Mouse (Mus musculus) heart, embryonic 11.5 days (tissue): ENCODE measurements around the gene Ugt1a6a. TPM values are rescaled to one million over a fixed set of nuclear protein-coding genes. Genes with fewer than 3 reads are reported as not detected.
"Not testable (repeated sequence)": the region's sequence is repeated elsewhere in the genome, so short reads cannot be mapped to it uniquely, and the experiment has no call there.

Experiments
- ATAC-seq: fragments of 200-750 bp; cut with Nextera tagmentation; replicated peaks from 2 replicates; pipeline ENCODE4 v1.8.0; 2017; ENCODE audit warnings: moderate library complexity; ENCODE audit not compliant: insufficient number of reproducible peaks, low FRiP score, low TSS enrichment
- H3K27ac ChIP-seq: fragments of 300-500 bp; sonication (generic); 2 replicates; pipeline ENCODE4 v1.5.1; 2014; ENCODE audit warnings: mild to moderate bottlenecking, low read depth, low read length
- H3K27me3 ChIP-seq: fragments of 300-500 bp; sonication (generic); 2 replicates; pipeline ENCODE4 v1.6.1; 2014; ENCODE audit warnings: mild to moderate bottlenecking, low read length, mixed read lengths; ENCODE audit not compliant: control insufficient read depth, insufficient read depth
- H3K36me3 ChIP-seq: fragments of 300-500 bp; sonication (generic); 2 replicates; pipeline ENCODE4 v1.6.1; 2014; ENCODE audit warnings: mild to moderate bottlenecking, low read length, moderate library complexity, mixed read lengths; ENCODE audit not compliant: control insufficient read depth, insufficient read depth
- H3K4me1 ChIP-seq: fragments of 300-500 bp; sonication (generic); 2 replicates; pipeline ENCODE4 v1.6.1; 2014; ENCODE audit warnings: low read length; ENCODE audit not compliant: control insufficient read depth, insufficient read depth
- H3K4me2 ChIP-seq: fragments of 300-500 bp; sonication (generic); 2 replicates; pipeline ENCODE4 v1.6.1; 2014; ENCODE audit warnings: mild to moderate bottlenecking, moderate library complexity
- H3K4me3 ChIP-seq: fragments of 300-500 bp; sonication (generic); 2 replicates; pipeline ENCODE4 v1.5.1; 2014; ENCODE audit warnings: low read depth, low read length
- H3K9ac ChIP-seq: fragments of 300-500 bp; sonication (generic); 2 replicates; pipeline ENCODE4 v1.6.1; 2014; ENCODE audit warnings: mild to moderate bottlenecking, low read depth, low read length, moderate library complexity
- H3K9me3 ChIP-seq: fragments of 300-500 bp; sonication (generic); replicated peaks from 2 replicates; pipeline ENCODE4 v1.6.1; 2016; ENCODE audit warnings: low read length; ENCODE audit not compliant: control insufficient read depth
- WGBS: fragments of 180-500 bp; shearing (Covaris S2); extraction: QIAGEN DNeasy Blood & Tissue Kit; methylation state at CpG from one replicate; pipeline ENCODE4 v1.1.7; 2014; ENCODE audit not compliant: insufficient replicate concordance; 5-methylcytosine and 5-hydroxymethylcytosine counted together
- polyA plus RNA-seq: library from polyadenylated mRNA; unstranded; fragments of >200 nt; fragmentation: Nextera tagmentation; extraction: Ambion mirVana; gene quantifications from 2 replicates; pipeline ENCODE4 v1.2.1, GENCODE M21; 2014

The Ugt1a6a gene
- polyA plus RNA-seq, 1 experiment from 2014 or later: not detected

GRCm38 (mm10) chr1:88143966-88144675 is 9.5 kb downstream of the Ugt1a6a start:
- ATAC-seq, H3K4me1 ChIP-seq, H3K27ac ChIP-seq, H3K9me3 ChIP-seq, H3K27me3 ChIP-seq, H3K4me3 ChIP-seq, H3K9ac ChIP-seq, H3K36me3 ChIP-seq, H3K4me2 ChIP-seq: not testable (repeated sequence)
- WGBS: 4% methylated on average over 4 of the region's 5 CpGs

GRCm38 (mm10) chr1:88145278-88145677 is 10.7 kb downstream of the Ugt1a6a start:
- H3K27ac ChIP-seq, H3K9me3 ChIP-seq, ATAC-seq, H3K27me3 ChIP-seq, H3K4me1 ChIP-seq, H3K4me3 ChIP-seq, H3K9ac ChIP-seq, H3K4me2 ChIP-seq, H3K36me3 ChIP-seq: not testable (repeated sequence)
- WGBS: 61% methylated on average over 2 of the region's 2 CpGs

GRCm38 (mm10) chr1:88150133-88150532 is 15.5 kb downstream of the Ugt1a6a start:
- ATAC-seq, H3K9me3 ChIP-seq, H3K36me3 ChIP-seq, H3K27me3 ChIP-seq, H3K4me2 ChIP-seq, H3K4me1 ChIP-seq, H3K4me3 ChIP-seq, H3K27ac ChIP-seq, H3K9ac ChIP-seq: not testable (repeated sequence)
- WGBS: 62% methylated on average over 2 of the region's 2 CpGs

GRCm38 (mm10) chr1:88158430-88158829 is 23.8 kb downstream of the Ugt1a6a start:
- no peak overlapping the region for H3K9ac ChIP-seq
- H3K27me3 ChIP-seq: no peaks in the 10 kb centered on the region
- H3K4me2 ChIP-seq: no peak overlapping the region
- no peaks in the 10 kb centered on the region for H3K9me3 ChIP-seq
- H3K27ac ChIP-seq: no peak overlapping the region
- no peaks in the 10 kb centered on the region for H3K36me3 ChIP-seq
- no peak for ATAC-seq
- WGBS: 81% methylated on average over 2 of the region's 2 CpGs
- H3K4me1 ChIP-seq: no peaks in the 10 kb centered on the region
- H3K4me3 ChIP-seq: no peak overlapping the region

- no peak within 1 kb of the TSS for H3K27ac ChIP-seq
- H3K4me3 ChIP-seq: no peak within 1 kb of the TSS
- no peak within 1 kb of the TSS for H3K4me2 ChIP-seq
- no peaks in the 10 kb centered on the region for H3K36me3 ChIP-seq
- no peak within 1 kb of the TSS for H3K9ac ChIP-seq
- H3K4me1 ChIP-seq: no peaks in the 10 kb centered on the region
- no peak for ATAC-seq
- H3K27me3 ChIP-seq: no peaks in the 10 kb centered on the region
- H3K9me3 ChIP-seq: no peaks in the 10 kb centered on the region
- 74% methylated on average over 5 of the region's 5 CpGs for WGBS
Observed at GRCm38 (mm10) chr1:88165711-88166110, 31.1 kb downstream of the Ugt1a6a start, which contains the start of gene Ugt1a5. Ugt1a5 (plus strand) TSS chr1:88166012.

- not testable (repeated sequence) for H3K36me3 ChIP-seq, ATAC-seq
- 81% methylated on average over 5 of the region's 7 CpGs for WGBS
Observed at GRCm38 (mm10) chr1:88172190-88172589, 37.6 kb downstream of the Ugt1a6a start.

GRCm38 (mm10) chr1:88179657-88180056 is 45.0 kb downstream of the Ugt1a6a start:
- Histone ChIP-seq H3K9me3 (peaks cover 3% of the 10 kb centered on the region; the same call in 1 of the 2 replicates), H3K4me1 (no peaks in the 10 kb centered on the region), H3K27me3 (no peaks in the 10 kb centered on the region), H3K27ac (no peak overlapping the region), H3K9ac (no peak overlapping the region), H3K4me2 (no peak overlapping the region), H3K36me3 (no peaks in the 10 kb centered on the region), H3K4me3 (no peak overlapping the region)
- no peak for ATAC-seq
- 79% methylated on average over 1 of the region's 1 CpGs for WGBS

More at GRCm38 (mm10) chr1:88172190-88172589, 37.6 kb downstream of the Ugt1a6a start:
- not testable (repeated sequence) for H3K9ac ChIP-seq, H3K27me3 ChIP-seq, H3K27ac ChIP-seq, H3K4me3 ChIP-seq, H3K9me3 ChIP-seq, H3K4me1 ChIP-seq, H3K4me2 ChIP-seq

GRCm38 (mm10) chr1:88186325-88186935 is 51.8 kb downstream of the Ugt1a6a start:
- Histone ChIP-seq H3K36me3 (no peaks in the 10 kb centered on the region), H3K9me3 (no peaks in the 10 kb centered on the region), H3K4me2 (no peak overlapping the region), H3K9ac (no peak overlapping the region), H3K27ac (no peak overlapping the region), H3K27me3 (no peaks in the 10 kb centered on the region), H3K4me1 (no peaks in the 10 kb centered on the region), H3K4me3 (no peak overlapping the region)
- no peak for ATAC-seq
- WGBS: 78% methylated on average over 5 of the region's 5 CpGs

GRCm38 (mm10) chr1:88192136-88192535 is 57.5 kb downstream of the Ugt1a6a start:
- Histone ChIP-seq H3K27ac (no peak overlapping the region), H3K36me3 (no peaks in the 10 kb centered on the region), H3K4me2 (no peak overlapping the region), H3K27me3 (0 out of 2 replicates have a peak, but pooled peaks cover 2% of the 10 kb centered on the region), H3K4me3 (no peak overlapping the region), H3K4me1 (no peaks in the 10 kb centered on the region), H3K9me3 (no peaks in the 10 kb centered on the region), H3K9ac (no peak overlapping the region)
- 61% methylated on average over 3 of the region's 3 CpGs for WGBS
- ATAC-seq: no peak
